Mouse (Mus musculus) spleen, adult 2 months (tissue): ENCODE data around the gene Fbxl17. TPM values are rescaled to one million over a fixed set of nuclear protein-coding genes. Genes with fewer than 3 reads are reported as not detected.

Source experiments
- DNase-seq, 2 experiments: peaks; one replicate each; pipeline versions ENCODE4 v3.0.0 to v3.0.0-alpha.2; 2012 to 2021; ENCODE audit warnings: low spot score in 2 of 2, low read depth in 1 of 2
- H3K27ac ChIP-seq: fragments of 200-500 bp; 2 replicates; pipeline ENCODE4 v1.5.1; 2012; ENCODE audit warnings: low read length, inconsistent platforms; ENCODE audit not compliant: insufficient read depth
- H3K27me3 ChIP-seq: fragments of 200-500 bp; 2 replicates; pipeline ENCODE4 v1.6.1; 2012; ENCODE audit warnings: mild to moderate bottlenecking, moderate library complexity, low read length, inconsistent platforms; ENCODE audit not compliant: control insufficient read depth, insufficient read depth
- H3K36me3 ChIP-seq: fragments of 200-500 bp; 2 replicates; pipeline ENCODE4 v1.6.1; 2012; ENCODE audit warnings: mild to moderate bottlenecking, low read length, inconsistent platforms; ENCODE audit not compliant: control insufficient read depth, insufficient read depth
- H3K4me1 ChIP-seq: fragments of 200-500 bp; 2 replicates; pipeline ENCODE4 v1.6.1; 2011; ENCODE audit warnings: inconsistent platforms; ENCODE audit not compliant: control insufficient read depth, insufficient read depth, insufficient read length
- H3K4me3 ChIP-seq: fragments of 200-500 bp; 2 replicates; pipeline ENCODE4 v1.5.1; 2011; ENCODE audit warnings: mild to moderate bottlenecking, inconsistent platforms; ENCODE audit not compliant: insufficient read depth, insufficient read length; ENCODE audit errors: extremely low read depth
- CTCF ChIP-seq: fragments of 200-500 bp; IDR thresholded peaks from 2 replicates; pipeline ENCODE4 v1.5.1; 2011; ENCODE audit warnings: mild to moderate bottlenecking, inconsistent platforms; ENCODE audit not compliant: insufficient read depth, insufficient read length, insufficient replicate concordance; ENCODE audit errors: extremely low read depth
- POLR2A ChIP-seq: fragments of 200-500 bp; IDR thresholded peaks from 2 replicates; pipeline ENCODE4 v1.6.1; 2011; ENCODE audit warnings: low read depth, low read length, inconsistent platforms
- whole genome bisulfite sequencing: fragments of 180-500 bp; shearing (Covaris S2); methylation state at CpG from one replicate; pipeline ENCODE4 v1.1.7; 2018; 5-methylcytosine and 5-hydroxymethylcytosine counted together
- polyA plus RNA-seq: library from polyadenylated mRNA; depleted of rRNA; stranded (reverse); fragments of >200 nt; gene quantifications from 2 replicates; pipeline ENCODE4 v1.2.3, GENCODE M21; 2012

Fbxl17 gene
- polyA plus RNA-seq, 1 experiment, result 4.7 TPM

GRCm38 (mm10) chr17:63343076-63343475, 156.7 kb downstream of the Fbxl17 start:
- 93% methylated on average over 4 of the region's 4 CpGs for WGBS
- Histone ChIP-seq H3K4me1 (no peaks in the 10 kb centered on the region), H3K27me3 (no peaks in the 10 kb centered on the region), H3K27ac (no peak overlapping the region), H3K4me3 (no peak overlapping the region), H3K36me3 (no peaks in the 10 kb centered on the region)
- TF ChIP-seq POLR2A (no peak), CTCF (no peak)
- DNase-seq, result no peak

GRCm38 (mm10) chr17:63342440-63342839, 157.4 kb downstream of the Fbxl17 start:
- Histone ChIP-seq H3K4me3 (no peak overlapping the region), H3K36me3 (no peaks in the 10 kb centered on the region), H3K27me3 (no peaks in the 10 kb centered on the region), H3K4me1 (no peaks in the 10 kb centered on the region), H3K27ac (no peak overlapping the region)
- TF ChIP-seq CTCF, result no peak
- TF ChIP-seq POLR2A, result no peak
- 92% methylated on average over 11 of the region's 11 CpGs for WGBS
- DNase-seq, result no peak

- no peak for DNase-seq
- Histone ChIP-seq H3K36me3 (no peaks in the 10 kb centered on the region), H3K4me3 (no peak overlapping the region), H3K27ac (no peak overlapping the region), H3K27me3 (no peaks in the 10 kb centered on the region), H3K4me1 (no peaks in the 10 kb centered on the region)
- WGBS, result 75% methylated on average over 3 of the region's 3 CpGs
- TF ChIP-seq CTCF (no peak), POLR2A (no peak)
Measured at GRCm38 (mm10) chr17:63341203-63341602, 158.6 kb downstream of the Fbxl17 start.

GRCm38 (mm10) chr17:63328888-63329287, 170.9 kb downstream of the Fbxl17 start:
- H3K4me1 ChIP-seq, result no peaks in the 10 kb centered on the region
- TF ChIP-seq CTCF, result no peak
- TF ChIP-seq POLR2A, result no peak
- no peaks in the 10 kb centered on the region for H3K36me3 ChIP-seq
- WGBS, result 87% methylated on average over 2 of the region's 2 CpGs
- no peak overlapping the region for H3K4me3 ChIP-seq
- no peak overlapping the region for H3K27ac ChIP-seq
- no peak for DNase-seq
- no peaks in the 10 kb centered on the region for H3K27me3 ChIP-seq

- Histone ChIP-seq H3K27ac (no peak overlapping the region), H3K4me3 (no peak overlapping the region), H3K4me1 (no peaks in the 10 kb centered on the region), H3K27me3 (no peaks in the 10 kb centered on the region), H3K36me3 (no peaks in the 10 kb centered on the region)
- TF ChIP-seq CTCF (no peak), POLR2A (no peak)
- 94% methylated on average over 5 of the region's 5 CpGs for WGBS
- no peak for DNase-seq
Measured at GRCm38 (mm10) chr17:63326227-63326626, 173.6 kb downstream of the Fbxl17 start.

- no peak overlapping the region for H3K27ac ChIP-seq
- H3K36me3 ChIP-seq, result no peaks in the 10 kb centered on the region
- no peaks in the 10 kb centered on the region for H3K27me3 ChIP-seq
- no peak overlapping the region for H3K4me3 ChIP-seq
- TF ChIP-seq CTCF (no peak), POLR2A (no peak)
- DNase-seq, result no peak
- WGBS, result 78% methylated on average over 2 of the region's 2 CpGs
- H3K4me1 ChIP-seq, result no peaks in the 10 kb centered on the region
Measured at GRCm38 (mm10) chr17:63324672-63325071, 175.1 kb downstream of the Fbxl17 start.

GRCm38 (mm10) chr17:63324039-63324438, 175.8 kb downstream of the Fbxl17 start:
- Histone ChIP-seq H3K36me3 (no peaks in the 10 kb centered on the region), H3K4me3 (no peak overlapping the region), H3K27me3 (no peaks in the 10 kb centered on the region), H3K27ac (no peak overlapping the region), H3K4me1 (no peaks in the 10 kb centered on the region)
- peak; percentile 79; the same call in 1 of the 2 replicates for TF ChIP-seq CTCF
- no peak for TF ChIP-seq POLR2A
- peak; percentile 53 to 72 for DNase-seq
- 42% methylated on average over 2 of the region's 2 CpGs for WGBS
